Mouse (Mus musculus) heart, adult 11 months (tissue): ENCODE data around the gene Gdpd1.

Experiments
- DNase-seq: peaks from one replicate; pipeline ENCODE4 v3.0.0; 2022

Gdpd1 gene

DNA sequence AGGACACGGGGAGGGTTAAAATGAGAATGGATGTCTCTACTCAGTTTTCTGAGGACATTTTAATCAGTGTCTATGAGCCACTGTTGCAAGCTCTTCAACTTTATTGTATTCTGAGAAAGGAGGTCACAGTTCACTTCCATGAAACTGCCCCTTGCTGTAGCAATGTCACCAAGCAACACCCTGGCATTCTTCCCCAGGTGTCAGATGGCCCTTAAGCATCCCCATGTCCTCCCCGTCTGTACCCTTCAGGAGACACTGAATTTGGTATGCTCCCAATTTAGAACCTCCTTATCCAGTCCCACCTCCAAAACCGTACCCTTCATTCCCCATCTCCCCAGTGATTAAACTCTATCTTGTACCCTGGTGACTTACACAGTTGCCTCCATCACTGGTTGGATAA is 88.9 kb downstream of the Gdpd1 start:
- no peak for DNase-seq
